Mouse (Mus musculus) c-Kit-positive CD71-positive TER-119-negative erythroid progenitor cells, embryonic 14.5 days (primary cell): ENCODE data around the gene Gm7544.
"Not testable (repeated sequence)": the region's sequence is repeated elsewhere in the genome, so short reads cannot be mapped to it uniquely, and the experiment has no call there.

ENCODE experiments used
- DNase-seq: peaks from one replicate; pipeline ENCODE4 v3.0.0-alpha.2; 2013; ENCODE audit warnings: low read depth

The Gm7544 gene

DNA sequence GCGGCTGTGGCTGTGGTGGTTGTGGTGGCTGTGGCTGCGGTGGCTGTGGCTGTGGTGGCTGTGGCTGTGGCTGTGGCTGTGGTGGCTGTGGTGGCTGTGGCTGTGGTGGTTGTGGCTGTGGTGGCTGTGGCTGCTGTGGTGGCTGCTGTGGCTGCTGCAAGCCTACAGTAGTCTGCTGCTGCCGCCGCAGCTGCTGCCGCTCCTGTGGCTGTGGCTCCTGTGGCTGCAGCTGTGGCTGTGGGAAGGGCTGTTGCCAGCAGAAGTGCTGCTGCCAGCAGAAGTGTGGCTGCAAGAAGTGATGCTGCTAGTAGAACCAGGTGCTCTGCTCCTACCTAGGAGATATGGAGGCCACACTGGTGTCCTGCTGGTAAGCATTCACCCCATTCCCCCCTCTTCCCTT is 42.4 kb downstream of the Gm7544 start:
- not testable (repeated sequence) for DNase-seq

DNA sequence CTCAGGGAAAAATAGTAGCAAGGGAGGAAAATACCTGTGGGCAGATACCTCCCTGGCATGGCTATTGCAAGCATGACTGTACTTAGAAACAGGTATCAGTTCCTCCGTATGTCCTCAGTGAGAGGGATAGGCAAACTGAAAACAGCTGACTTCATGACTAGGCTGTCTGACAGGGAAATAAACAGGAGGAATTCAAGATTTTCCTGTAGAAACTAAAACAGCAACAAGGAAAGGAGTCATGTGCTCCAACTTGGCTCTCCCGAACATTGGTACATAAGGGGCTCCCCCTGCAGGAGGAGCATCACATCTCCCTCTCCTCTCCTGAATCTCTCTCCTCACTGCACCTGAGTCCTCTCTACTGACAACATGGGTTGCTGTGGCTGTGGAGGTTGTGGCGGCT is 42.8 kb downstream of the Gm7544 start, which contains the start of gene A030005L19Rik:
Gene A030005L19Rik, plus strand, starts transcription at position 301 of the 400 bp plus-strand sequence.
- DNase-seq, result no peak

DNA sequence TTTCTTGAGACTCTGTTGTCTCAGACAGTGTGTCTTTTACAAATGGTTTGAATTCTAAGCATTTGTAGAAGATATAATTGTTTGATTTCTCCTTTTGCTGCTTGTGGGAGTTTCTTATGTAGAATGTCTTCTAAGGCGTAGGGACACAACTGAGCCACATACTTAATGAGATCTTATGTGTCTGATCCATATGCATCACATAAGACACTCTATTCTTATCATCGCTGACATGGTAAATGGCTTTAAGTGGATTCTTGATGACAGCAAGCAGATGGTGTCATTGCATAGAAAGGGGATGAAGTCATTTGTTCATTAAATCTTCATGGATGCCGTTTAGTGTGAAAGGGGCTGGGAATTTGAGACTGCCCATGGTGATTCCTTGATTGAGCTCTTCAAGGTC is 49.9 kb downstream of the Gm7544 start:
- no peak for DNase-seq
